Mouse (Mus musculus): ENCODE results near the gene Kcnq4. TPM values are rescaled to one million over a fixed set of nuclear protein-coding genes. Genes with fewer than 3 reads are reported as not detected.

Kcnq4 gene
- polyA plus RNA-seq, 1 experiment from 2014 or later = 2.6 TPM

MicroRNA genes within 50 kb of the gene (microRNA counts, 519-probe panel; counts per million panel counts)
- 3,099 counts per million, percentile 11 among the panel's probes with 10 or more counts for microRNA mmu-miR-30e

Small RNAs within 50 kb of the gene (microRNA-seq; reads per million reads assigned to microRNA genes)
- gene Mir30c-1 (ENCODE audit: insufficient number of aligned reads) (125 reads per million, percentile 36 among the genes with 10 or more reads in this experiment), gene Mir30e (ENCODE audit: insufficient number of aligned reads) (not detected), gene Mir30f (ENCODE audit: insufficient number of aligned reads) (not detected)

Other genes starting within 250 kb of the Kcnq4 start
- gene Slfnl1, start 216.4 kb downstream of the Kcnq4 start, polyA plus RNA-seq (2014; fragmentation: Nextera tagmentation; extraction: Ambion mirVana) = not detected in 2 replicates
- 142 and 149 TPM in 2 replicates for gene Ctps, start 178.3 kb downstream of the Kcnq4 start, polyA plus RNA-seq (2014; fragmentation: Nextera tagmentation; extraction: Ambion mirVana)
- not detected in 2 replicates for gene Gm8439, start 159.9 kb downstream of the Kcnq4 start, polyA plus RNA-seq (2014; fragmentation: Nextera tagmentation; extraction: Ambion mirVana)
- 10.8 and 12.4 TPM in 2 replicates for gene Cited4, start 82.0 kb downstream of the Kcnq4 start, polyA plus RNA-seq (2014; fragmentation: Nextera tagmentation; extraction: Ambion mirVana)
- 124 and 134 TPM in 2 replicates for gene Nfyc, start 83.0 kb upstream of the Kcnq4 start, polyA plus RNA-seq (2014; fragmentation: Nextera tagmentation; extraction: Ambion mirVana)
- gene Rims3, start 106.2 kb upstream of the Kcnq4 start, polyA plus RNA-seq (2014; fragmentation: Nextera tagmentation; extraction: Ambion mirVana) = 4.2 and 4.9 TPM in 2 replicates
- 32.1 and 34.1 TPM in 2 replicates for gene Exo5, start 176.4 kb upstream of the Kcnq4 start, polyA plus RNA-seq (2014; fragmentation: Nextera tagmentation; extraction: Ambion mirVana)
- gene Zfp69, start 203.1 kb upstream of the Kcnq4 start, polyA plus RNA-seq (2014; fragmentation: Nextera tagmentation; extraction: Ambion mirVana) = 8.8 and 9.8 TPM in 2 replicates

Data from forebrain, embryonic 11.5 days (tissue).